Mouse (Mus musculus) brain, embryonic 18.5 days (tissue): ENCODE results near the gene Wfdc10.
"Not testable (repeated sequence)": the region's sequence is repeated elsewhere in the genome, so short reads cannot be mapped to it uniquely, and the experiment has no call there.

Source experiments
- DNase-seq: peaks from one replicate; pipeline ENCODE4 v3.0.0-alpha.2; 2012; ENCODE audit warnings: low read depth, low spot score

Gene Wfdc10

DNA sequence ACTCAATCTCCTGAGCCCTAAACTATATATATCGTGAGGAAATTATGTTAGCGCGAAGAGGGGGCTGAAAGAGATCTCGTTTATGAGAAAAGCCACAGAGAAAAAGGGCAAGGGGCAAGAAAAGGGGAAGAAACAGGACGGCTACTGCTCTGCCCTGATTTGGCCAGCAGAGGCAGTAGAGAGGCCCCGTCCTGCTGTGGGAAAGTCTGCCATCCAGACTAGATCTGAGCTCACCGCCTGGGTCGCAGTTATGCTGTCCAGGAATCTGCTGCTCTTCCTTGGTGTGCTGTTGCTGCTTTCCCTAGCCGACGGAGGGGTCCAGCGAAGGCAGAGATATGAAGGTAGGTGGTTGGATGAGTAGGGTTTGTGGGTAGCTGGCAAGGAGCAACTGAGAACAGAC is at the start of gene Wfdc10:
Gene Wfdc10, plus strand, starts transcription at position 189 of the 400 bp plus-strand sequence.
- no peak for DNase-seq

DNA sequence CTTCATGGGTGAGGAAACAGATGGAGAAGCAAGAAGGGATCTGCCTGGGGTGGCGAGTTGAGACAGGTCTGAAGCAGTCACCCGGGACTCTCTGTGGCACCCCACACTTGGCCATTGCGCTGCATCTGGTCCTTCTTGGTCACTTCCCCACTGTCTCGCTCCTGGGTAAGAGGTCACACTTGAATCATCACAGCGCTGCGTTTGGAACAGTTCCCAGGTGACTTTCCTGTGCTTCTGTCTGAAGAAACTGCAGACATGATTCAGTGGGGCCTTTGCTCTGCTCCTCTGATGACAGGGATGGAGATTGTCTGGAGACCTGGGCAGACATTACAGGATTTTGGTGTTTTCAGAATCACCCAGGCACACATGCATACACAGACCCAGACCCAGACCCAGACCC is 47.1 kb upstream of the Wfdc10 start:
- DNase-seq: no peak

DNA sequence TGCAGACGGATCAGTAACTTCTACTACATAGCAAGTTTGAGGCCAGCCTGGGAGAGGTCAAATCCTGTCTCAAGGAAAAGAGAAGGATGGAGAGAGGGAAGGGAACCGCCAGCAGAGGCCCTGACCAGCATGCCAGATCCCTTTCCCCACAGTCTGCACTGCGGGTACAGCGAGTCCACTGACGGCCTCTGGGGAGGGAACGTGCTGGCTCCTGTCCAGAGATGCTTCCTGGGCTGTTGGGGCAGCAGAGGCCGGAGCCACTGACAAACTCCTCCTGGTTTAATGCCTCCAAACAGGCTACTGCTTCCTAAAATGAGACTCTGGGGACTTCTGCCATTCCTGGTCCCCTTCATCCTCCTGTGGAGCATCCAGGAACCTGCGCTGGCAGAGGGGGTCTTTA is 42.4 kb upstream of the Wfdc10 start, which contains the start of the genes Wfdc6b and Wfdc8:
Gene Wfdc6b, plus strand, starts transcription at position 52 of the 400 bp plus-strand sequence.
Gene Wfdc8, minus strand, starts transcription at position 156 of the 400 bp plus-strand sequence.
- not testable (repeated sequence) for DNase-seq

DNA sequence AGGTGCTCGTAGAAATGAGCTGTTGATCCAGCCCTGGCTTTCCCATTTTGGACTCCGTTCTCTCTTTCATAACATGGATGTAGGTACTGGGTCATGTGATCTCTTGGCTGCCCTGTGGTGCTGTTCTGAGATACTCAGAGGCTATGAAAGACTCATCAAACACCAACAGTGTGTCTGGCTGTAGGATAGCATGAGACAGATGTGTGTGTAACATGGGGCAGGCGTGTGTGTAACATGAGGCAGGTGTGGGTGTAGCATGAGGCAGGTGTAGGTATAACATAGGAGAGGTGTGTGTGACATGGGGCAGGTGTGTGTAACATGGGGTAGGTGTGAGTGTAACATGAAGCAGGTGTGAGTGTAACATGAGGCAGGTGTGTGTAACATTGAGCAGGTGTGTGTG is 40.5 kb upstream of the Wfdc10 start:
- DNase-seq: no peak

DNA sequence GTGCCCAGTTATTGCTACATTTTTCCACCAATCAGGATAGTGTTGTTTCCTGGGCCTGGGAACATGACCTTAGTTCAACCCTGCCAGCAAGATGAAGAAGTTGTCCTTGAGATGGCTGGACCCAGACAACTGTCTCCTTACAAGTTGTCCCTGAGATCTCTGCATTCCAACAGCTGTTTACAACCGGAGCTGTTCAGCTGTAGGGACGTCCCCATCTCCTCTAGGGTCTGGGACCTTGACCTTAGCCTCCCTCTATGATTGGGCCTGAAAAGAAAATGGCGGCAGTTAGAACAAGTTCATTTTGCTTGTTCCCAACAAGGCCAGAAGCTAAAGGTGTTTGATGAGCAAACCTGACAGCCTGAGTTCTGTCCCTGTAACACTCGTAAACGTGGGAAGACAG is 36.8 kb upstream of the Wfdc10 start:
- DNase-seq: no peak

DNA sequence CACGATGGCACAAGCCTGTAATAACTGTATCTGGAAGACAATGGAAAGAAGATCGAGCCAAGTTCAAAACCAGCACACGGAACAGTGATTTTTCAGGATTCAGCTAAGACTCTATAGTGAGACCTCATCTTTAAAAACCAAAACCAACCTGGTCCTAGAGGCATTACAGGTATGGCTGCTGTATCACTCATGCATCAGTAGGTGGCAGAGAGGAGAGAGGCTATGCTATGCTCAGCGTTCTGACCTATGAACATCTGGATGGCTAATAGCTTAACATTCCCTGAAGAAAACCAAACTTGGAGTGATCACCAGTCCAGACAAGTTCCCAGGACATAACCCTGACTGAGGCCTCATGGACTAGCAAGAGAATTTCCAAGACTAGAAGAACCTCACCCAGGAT is 34.1 kb upstream of the Wfdc10 start:
- DNase-seq: no peak

DNA sequence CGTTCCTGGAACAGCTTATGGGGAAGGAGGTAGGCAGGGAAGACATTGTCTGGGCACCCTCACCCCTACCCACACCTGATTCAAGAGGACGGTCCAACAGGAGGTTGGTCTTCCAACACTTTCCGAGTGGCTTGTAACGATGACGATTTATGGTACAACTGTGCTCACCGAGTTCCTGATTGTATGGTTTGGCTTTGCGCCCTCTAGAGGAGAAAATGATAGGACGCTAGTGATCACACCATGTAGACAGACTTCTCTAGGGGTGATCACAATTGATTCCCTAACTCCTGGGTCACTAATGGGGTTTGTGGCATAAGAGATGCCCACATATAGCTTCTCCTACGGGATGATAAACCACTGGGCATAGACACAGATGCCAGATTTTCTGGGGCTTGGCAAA is 20.6 kb upstream of the Wfdc10 start:
- DNase-seq: no peak

DNA sequence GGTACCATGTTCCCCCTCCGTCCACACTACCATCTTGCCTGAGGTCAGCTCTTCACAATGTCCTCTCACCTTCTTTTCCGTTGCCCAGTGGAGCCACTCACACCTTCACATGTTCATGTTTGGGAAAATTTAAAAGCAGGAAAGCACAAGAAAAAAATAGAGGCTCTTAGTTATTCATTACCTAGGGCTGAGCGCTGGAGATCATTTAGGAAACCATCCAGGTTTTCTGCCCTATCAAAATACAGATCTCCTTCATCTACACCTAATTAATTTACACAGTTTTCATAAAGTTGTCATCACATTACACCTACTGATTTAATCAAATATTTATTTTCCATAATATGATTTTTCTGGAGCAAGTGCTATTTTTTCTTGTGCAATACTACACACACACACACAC is 17.1 kb upstream of the Wfdc10 start, which contains the start of gene Wfdc16:
Gene Wfdc16, minus strand, starts transcription at position 101 of the 400 bp plus-strand sequence.
- no peak for DNase-seq

DNA sequence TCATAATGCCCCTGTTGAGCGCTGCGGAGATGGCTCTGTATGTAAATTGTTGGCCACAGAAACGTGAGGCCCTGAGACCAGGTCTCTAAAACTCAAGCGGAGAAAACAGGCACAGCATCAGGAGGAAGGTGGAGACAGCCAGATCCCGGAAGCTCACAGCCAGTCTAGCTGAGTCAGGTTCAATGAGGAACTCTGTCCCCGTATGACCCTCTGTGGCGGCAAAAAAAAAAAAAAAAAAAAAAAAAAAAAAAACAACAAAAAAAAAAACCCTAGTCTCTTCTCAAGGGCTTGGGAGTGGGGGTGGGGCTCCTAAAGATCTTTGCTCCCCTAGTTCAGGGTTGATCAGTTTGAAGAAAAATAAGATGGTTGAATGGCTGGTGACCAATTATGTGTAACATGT is 14.7 kb upstream of the Wfdc10 start:
- DNase-seq: no peak

DNA sequence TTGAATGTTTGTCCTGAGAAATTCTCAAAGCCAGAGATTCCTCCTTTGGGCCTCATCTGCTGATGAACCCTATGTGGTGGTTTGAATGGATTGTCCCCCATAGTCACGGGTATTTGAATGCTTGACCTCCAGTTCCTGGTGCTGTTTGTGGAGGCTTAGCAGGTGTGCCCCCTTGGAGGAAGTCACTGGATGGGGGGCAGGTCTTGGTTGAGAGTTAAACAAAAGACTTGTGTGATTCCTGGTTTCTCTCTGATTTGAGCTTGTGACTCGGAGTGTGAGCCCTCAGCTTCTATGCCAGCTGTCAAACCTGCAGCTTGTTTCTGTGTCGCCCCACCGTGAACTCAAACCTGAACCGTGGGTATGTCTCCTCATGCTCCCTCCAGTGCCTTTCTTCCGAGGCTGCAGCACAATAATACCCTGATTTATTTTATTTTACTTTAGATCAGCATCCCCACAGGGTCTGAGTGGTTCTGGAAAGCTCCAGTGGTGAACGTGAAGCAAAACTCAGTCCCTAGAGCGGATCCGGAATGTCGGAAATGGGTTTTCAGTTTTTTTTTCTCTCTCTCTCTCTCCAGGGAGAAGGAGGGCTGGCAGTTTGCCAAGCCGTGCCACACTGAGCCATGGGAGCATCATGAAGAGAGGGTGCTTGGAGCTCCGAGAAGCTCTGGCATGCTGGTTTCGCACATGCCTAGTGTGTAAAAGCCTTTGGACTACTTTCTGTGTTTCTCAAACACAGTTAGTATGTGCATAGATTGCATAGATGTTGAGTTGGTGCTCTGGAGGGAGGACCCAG is 13.8 kb upstream of the Wfdc10 start:
- no peak for DNase-seq

DNA sequence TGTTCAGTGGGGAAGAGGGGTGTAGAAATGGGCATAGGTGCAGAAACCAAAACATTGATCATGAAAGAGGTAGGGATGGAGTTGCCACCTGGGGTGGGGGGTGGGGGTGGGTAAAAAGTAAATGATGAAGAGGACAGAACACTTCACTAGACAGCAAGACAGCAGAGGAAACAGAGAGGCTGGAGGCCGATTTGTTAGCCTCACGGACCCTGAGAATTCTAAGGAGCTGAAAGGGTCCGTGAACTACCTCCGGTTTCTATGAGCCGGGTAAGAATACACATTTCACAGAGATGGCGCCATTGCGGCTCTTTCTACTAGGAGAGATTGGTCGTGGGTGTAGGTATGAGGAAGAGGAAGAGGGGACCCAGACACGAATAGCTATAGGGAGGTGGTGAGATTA is 637 bp downstream of the Wfdc10 start, which contains the start of gene Wfdc9:
Gene Wfdc9, minus strand, starts transcription at position 101 of the 400 bp plus-strand sequence.
- DNase-seq: no peak

DNA sequence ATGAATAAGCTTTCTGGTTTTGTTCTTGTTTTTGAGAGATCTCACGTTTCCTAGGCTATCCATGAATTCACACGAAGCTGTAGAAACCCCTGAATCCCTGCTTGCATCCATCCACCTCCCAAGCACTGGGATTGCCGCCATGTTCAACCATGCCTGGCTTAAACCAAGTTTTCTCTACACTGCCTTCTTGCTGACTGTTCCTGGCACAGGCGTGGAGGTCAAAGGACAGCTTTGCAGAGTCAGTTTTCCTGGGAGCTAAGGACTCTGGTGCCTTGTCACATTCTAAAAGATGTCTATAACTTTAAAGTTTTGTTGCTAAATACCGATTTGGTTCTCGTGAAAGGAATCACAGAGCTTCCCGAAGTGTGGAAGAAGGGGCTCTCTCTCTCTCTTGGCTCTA is 9.0 kb downstream of the Wfdc10 start:
- DNase-seq: no peak

DNA sequence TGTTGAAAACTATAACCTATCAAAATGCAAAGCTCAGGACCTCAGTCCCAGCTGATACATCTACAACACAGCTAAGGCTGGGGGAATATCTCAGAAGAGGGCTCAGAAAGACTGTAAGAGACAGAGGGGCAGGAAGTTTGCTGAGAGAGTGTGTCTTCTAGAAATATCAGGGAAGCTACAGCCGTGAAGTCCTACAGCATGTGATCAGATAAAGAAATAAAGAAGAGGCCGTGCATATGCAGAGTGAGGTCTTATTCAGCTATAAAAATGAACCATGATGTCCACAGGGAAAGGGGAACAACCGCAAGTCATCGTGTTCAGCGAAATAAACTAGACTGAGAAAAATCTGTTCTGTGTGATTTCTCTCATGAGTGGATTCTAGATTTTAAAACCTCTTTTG is 14.4 kb downstream of the Wfdc10 start:
- DNase-seq: no peak

DNA sequence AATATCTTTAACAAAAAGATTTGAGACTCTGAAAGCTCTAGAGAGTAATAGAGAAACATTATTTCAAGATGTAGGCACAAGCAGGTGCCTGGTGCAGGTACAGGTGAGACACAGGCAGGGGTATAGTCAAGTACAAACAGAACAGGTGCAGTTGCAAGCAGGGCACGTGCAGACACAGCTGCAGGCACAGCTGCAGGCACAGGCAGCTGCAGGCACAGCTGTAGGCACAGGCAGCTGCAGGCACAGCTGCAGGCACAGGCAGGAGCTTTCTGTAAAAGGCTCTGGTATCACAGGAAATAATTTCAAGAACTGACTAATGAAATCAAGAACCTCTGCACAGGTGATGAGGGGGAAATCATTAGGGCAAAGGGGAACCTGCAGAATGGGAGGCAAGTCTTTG is 15.1 kb downstream of the Wfdc10 start:
- no peak for DNase-seq

DNA sequence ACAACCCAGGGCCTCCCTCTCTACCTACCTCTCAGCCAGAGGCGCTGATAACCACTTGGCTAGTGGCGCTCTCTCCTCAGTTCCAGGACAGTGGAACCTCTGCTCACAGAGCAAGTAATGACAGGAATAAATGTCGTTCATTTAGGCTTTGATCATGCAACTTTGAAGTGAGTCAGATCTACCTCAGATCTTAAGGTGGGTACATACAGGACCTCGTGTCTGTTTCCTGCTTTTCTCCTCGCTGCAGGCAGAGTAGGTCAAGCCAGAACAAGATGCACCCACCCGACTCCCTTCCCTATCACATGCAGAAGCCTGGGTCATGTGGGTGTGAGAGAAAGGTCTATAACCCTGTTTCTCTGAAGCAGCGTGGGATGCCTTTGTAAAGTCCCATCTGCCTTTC is 18.1 kb downstream of the Wfdc10 start, which contains the start of gene Wfdc11:
Gene Wfdc11, minus strand, starts transcription at position 101 of the 400 bp plus-strand sequence.
- no peak for DNase-seq

DNA sequence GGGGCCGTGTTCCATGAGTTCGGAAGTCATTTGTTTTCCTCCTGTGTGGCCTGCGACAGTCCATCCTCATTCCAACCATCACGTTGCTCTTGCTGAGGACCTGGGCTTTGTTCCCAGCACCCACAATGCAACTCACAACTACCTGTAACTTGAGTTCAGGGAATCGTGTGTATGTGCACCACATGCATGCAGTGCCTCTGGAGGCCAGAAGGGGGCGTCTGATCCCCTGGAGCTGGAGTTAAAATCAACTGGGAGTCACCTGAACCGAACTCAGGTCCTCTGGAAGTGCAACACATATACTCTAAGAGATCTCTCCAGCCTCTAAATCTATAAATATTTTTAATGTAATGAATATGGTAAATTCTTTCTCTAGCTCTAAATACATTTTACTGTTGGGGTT is 20.3 kb downstream of the Wfdc10 start:
- no peak for DNase-seq

DNA sequence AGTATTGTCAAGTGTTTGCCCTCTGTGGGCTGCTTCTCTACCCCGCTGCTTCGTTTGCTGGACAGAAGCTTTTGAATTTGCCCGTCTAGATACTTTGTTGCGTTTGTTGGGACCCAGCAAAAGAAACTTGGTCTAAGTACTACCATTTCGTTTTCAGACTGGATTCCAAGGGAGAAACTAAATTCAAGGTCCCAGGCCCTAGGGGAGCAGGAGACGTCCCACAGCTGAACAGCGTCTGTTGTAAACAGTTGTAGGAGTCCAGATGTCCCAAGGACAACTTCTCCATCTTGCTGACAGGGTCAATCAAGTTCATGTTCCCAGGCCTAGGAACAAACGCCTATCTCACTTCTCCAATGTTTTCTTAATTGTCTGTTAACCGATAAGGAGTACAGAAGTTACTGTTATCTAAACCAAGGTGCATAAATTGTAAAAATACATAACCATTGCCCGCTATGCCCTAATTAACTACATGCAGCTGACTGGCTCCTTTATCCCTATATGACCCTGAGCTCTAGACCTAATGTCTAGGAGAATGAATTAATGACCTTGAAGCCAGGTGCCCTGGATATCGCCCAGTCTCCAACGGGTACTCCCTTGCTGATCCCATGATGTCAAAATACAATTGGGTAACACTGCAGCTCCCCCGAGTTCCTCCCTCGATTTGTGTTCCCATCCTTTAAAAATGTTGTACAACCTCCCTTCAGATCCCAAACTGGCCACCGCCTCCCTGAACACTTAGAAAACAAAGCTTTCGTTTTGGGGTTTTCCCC is 21.3 kb downstream of the Wfdc10 start:
- no peak for DNase-seq

DNA sequence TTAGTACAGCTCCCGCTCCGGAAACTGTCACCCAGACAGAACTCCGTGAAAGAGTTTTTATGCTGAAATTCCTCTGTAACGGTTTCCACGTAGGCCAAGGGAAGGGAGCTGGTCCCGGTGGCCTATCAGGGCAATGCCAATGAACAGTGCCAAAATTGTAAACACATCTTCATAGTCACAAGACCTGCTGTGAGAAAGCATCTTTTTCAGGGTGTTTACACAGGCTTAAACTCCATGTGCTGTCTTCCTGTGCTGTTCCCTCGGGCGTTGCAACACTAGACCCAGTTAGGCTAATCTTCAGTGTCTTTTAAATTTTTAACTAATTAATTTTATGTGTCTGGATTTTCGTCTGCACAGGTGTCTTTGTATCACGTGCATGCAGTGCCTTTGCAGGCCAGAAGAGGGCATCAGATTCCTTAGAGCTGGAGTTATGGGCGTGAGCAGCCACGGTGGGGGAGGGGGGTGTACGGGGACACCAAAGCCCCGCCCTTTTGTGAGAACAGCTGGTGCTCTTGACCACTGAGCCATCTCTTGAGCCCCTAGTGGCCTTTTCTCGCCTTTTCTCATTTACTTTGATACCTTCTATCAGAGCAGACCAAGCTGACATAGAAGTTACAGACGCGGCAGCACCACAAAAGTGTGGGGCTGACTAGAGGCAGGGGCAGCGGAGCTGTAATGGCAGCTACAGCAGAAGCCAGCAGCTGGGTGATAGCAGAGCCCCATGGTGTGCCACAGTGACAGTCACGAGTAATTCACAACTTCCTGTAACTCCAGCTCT is 23.2 kb downstream of the Wfdc10 start:
- peak; percentile 22 for DNase-seq

DNA sequence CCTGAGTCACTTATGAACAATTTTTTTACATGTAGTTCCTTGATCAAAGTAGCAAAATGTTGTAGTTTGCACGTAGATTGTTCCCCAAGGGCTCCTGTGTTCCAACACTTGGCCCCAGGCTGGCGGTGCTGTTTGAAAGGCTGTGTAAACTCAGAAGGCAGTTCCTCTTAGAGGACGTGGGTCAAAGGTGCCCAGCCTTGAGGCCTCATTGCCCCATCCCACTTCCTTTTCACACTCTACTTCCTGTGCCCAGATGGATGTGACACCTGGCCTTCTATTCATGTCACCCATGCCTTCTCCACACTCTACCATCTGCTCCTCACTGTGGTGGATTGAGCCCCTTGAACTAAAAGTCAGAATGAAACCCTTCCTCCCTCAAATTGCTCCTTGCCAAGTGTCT is 24.1 kb downstream of the Wfdc10 start:
- no peak for DNase-seq

DNA sequence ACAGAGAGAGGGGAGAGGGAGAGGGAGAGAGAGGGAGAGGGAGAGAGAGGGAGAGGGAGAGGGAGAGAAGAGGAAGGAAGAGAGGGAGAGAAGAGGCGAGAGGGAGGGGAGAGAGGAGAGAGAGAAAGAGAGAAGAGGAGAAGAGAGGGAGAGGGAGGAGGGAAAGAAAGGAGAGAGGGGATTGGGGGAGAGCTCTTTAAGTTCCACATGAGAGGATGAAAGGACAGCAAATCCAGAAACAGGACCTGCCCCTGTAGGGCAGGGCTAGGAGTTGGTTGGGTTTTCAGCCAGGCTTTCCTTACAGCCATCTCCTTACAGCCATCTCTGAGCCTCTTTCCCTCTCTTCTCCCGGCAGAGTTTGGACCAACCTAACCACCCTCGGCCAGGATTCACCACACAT is 29.0 kb downstream of the Wfdc10 start, which contains the start of gene Wfdc13:
Gene Wfdc13, plus strand, starts transcription at position 301 of the 400 bp plus-strand sequence.
- no peak for DNase-seq

DNA sequence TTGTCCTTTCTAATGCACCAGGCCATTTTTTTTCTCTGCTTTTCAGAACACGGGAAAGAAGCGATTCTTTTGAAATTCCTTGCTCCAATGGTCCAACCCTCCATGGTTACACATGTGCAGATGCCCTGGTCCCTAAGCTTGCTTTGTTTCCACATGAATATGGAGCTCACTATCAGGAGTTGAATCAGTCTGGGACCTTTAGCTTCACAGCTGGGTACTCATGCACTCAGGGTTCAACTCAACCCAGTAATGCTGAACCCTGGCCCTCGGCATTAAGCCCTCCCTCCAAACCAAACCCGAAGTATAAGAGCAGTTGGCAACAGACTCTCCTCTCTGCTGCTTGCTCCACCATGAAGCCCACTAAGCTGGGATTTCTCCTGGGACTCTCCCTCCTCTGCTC is 42.4 kb downstream of the Wfdc10 start, which contains the start of gene Spint4:
Gene Spint4, plus strand, starts transcription at position 301 of the 400 bp plus-strand sequence.
- DNase-seq: no peak

DNA sequence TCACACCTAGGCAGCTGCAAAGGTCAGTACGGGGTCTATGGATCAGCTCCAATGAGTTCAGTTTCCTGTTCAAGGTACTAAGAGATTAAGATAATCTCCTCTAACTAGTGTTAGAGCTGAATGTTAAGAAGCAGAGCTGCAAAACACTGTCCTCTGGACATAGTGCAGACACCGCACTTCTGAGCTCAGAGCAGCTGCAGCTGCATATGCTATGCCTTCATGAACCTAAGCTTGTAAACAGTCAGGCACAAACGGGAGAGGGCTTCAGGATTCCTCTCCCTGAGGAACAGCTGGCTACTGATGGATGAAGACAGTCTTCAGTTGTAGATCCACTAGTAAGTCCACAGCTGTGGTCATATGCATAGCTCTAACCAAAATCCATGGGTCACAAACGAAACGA is 45.1 kb downstream of the Wfdc10 start:
- DNase-seq: no peak
